Mouse (Mus musculus): ENCODE results near the gene Ttc16. TPM values are rescaled to one million over a fixed set of nuclear protein-coding genes. Genes with fewer than 3 reads are reported as not detected.

Gene Ttc16
- polyA plus RNA-seq, 1 experiment = 2.0 TPM

- no peaks in the 10 kb centered on the region for H3K4me1 ChIP-seq (ENCODE audit: control insufficient read depth, insufficient read depth, low read length)
- H3K27ac ChIP-seq (ENCODE audit: insufficient read depth, low read length) = no peak overlapping the region
- DNase-seq = no peak
- 38% methylated on average over 10 of the region's 10 CpGs for WGBS
- no peak overlapping the region for H3K4me3 ChIP-seq (replicated peaks; ENCODE audit: insufficient read depth, low read depth, low read length)
- no peaks in the 10 kb centered on the region for H3K27me3 ChIP-seq (ENCODE audit: control insufficient read depth, insufficient read depth, low read length)
- no peak for TF ChIP-seq CTCF (IDR thresholded peaks at IDR 0.05; ENCODE audit: borderline replicate concordance, insufficient read depth, low read depth, low read length)
- no peak for TF ChIP-seq POLR2A (IDR thresholded peaks at IDR 0.05; ENCODE audit: borderline replicate concordance, insufficient read depth, low read length)
Measured at GRCm38 (mm10) chr2:32751665-32752033, 23.8 kb downstream of the Ttc16 start.

DNA sequence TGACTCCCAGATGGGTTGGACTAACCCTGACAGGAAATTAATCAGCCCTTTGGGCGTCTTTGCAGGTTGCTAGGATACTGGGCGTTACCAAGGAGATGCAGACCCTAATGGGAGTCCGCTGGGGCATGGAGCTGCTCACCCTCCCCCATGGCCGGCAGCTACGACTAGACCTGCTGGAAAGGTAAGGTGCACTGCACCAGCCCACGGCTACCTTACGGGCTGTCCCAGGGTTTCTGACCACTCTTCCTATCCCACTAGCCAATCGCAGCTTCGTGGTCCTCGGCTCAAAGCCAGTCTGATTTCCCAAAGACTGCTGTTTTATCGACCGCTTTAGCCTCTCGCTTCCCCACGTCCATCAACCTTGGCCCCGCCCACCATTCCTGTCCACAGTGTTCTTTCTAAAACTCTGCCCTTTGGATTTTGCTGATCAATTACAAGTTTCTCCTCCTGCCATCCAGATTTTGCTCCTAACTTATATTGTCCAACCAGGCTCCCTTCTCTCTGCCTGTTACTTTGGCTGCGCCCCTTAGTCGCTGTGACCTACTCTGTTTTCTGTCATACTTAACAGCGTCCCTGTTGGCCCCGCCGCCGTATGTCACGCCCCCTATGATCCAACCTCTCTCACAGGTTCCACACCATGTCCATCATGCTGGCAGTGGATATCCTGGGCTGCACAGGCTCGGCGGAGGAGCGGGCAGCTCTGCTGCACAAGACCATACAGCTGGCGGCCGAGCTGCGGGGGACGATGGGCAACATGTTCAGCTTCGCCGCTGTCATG, 24.4 kb downstream of the Ttc16 start:
- no peak for DNase-seq
- Histone ChIP-seq H3K4me3 (replicated peaks; ENCODE audit: insufficient read depth, low read depth, low read length) (no peak overlapping the region), H3K27ac (ENCODE audit: insufficient read depth, low read length) (no peak overlapping the region), H3K27me3 (ENCODE audit: control insufficient read depth, insufficient read depth, low read length) (no peaks in the 10 kb centered on the region), H3K4me1 (ENCODE audit: control insufficient read depth, insufficient read depth, low read length) (no peaks in the 10 kb centered on the region)
- 35% methylated on average over 31 of the region's 31 CpGs for WGBS
- TF ChIP-seq CTCF (IDR thresholded peaks at IDR 0.05; ENCODE audit: borderline replicate concordance, insufficient read depth, low read depth, low read length) (no peak), POLR2A (IDR thresholded peaks at IDR 0.05; ENCODE audit: borderline replicate concordance, insufficient read depth, low read length) (no peak)

GRCm38 (mm10) chr2:32750199-32750598, 25.2 kb downstream of the Ttc16 start:
- TF ChIP-seq POLR2A (IDR thresholded peaks at IDR 0.05; ENCODE audit: borderline replicate concordance, insufficient read depth, low read length) = no peak
- TF ChIP-seq CTCF (IDR thresholded peaks at IDR 0.05; ENCODE audit: borderline replicate concordance, insufficient read depth, low read depth, low read length) = no peak
- no peak for DNase-seq
- Histone ChIP-seq H3K4me3 (replicated peaks; ENCODE audit: insufficient read depth, low read depth, low read length) (no peak overlapping the region), H3K27me3 (ENCODE audit: control insufficient read depth, insufficient read depth, low read length) (no peaks in the 10 kb centered on the region), H3K27ac (ENCODE audit: insufficient read depth, low read length) (no peak overlapping the region), H3K4me1 (ENCODE audit: control insufficient read depth, insufficient read depth, low read length) (no peaks in the 10 kb centered on the region)
- 72% methylated on average over 7 of the region's 7 CpGs for WGBS

- TF ChIP-seq CTCF (IDR thresholded peaks at IDR 0.05; ENCODE audit: borderline replicate concordance, insufficient read depth, low read depth, low read length) (no peak), POLR2A (IDR thresholded peaks at IDR 0.05; ENCODE audit: borderline replicate concordance, insufficient read depth, low read length) (no peak)
- Histone ChIP-seq H3K27ac (ENCODE audit: insufficient read depth, low read length) (no peak overlapping the region), H3K27me3 (ENCODE audit: control insufficient read depth, insufficient read depth, low read length) (no peaks in the 10 kb centered on the region), H3K4me1 (ENCODE audit: control insufficient read depth, insufficient read depth, low read length) (peaks cover 3% of the 10 kb centered on the region; the same call in 1 of the 2 replicates), H3K4me3 (replicated peaks; ENCODE audit: insufficient read depth, low read depth, low read length) (no peak overlapping the region)
- DNase-seq = no peak
- 73% methylated on average over 16 of the region's 16 CpGs for WGBS
Measured at GRCm38 (mm10) chr2:32749082-32749481, 26.4 kb downstream of the Ttc16 start.

- Histone ChIP-seq H3K4me3 (replicated peaks; ENCODE audit: insufficient read depth, low read depth, low read length) (no peak overlapping the region), H3K27ac (ENCODE audit: insufficient read depth, low read length) (no peak overlapping the region), H3K27me3 (ENCODE audit: control insufficient read depth, insufficient read depth, low read length) (no peaks in the 10 kb centered on the region), H3K4me1 (ENCODE audit: control insufficient read depth, insufficient read depth, low read length) (peaks cover 14% of the 10 kb centered on the region)
- TF ChIP-seq POLR2A (IDR thresholded peaks at IDR 0.05; ENCODE audit: borderline replicate concordance, insufficient read depth, low read length) = no peak
- no peak for TF ChIP-seq CTCF (IDR thresholded peaks at IDR 0.05; ENCODE audit: borderline replicate concordance, insufficient read depth, low read depth, low read length)
- no peak for DNase-seq
- 43% methylated on average over 15 of the region's 15 CpGs for WGBS
Measured at GRCm38 (mm10) chr2:32744272-32744982, 31.0 kb downstream of the Ttc16 start.

DNA sequence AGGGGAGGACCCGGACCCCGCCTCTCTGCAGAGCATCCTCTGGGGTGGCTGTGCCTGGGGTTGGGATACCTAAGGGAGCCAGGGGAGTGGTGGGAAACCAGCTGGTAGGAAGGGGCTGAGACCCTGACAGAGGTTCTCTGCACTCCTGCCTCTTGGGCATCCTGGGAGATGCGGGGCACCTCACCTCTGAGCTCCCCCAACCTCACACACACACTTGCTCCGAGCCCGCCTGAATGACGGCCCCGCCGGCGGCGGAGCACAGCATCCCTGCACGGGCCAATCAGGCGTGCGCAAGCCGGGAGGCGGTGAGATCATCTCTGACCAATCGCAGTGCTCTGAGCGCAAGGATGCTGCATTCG, 33.3 kb downstream of the Ttc16 start:
- WGBS = 6% methylated on average over 18 of the region's 18 CpGs
- TF ChIP-seq POLR2A (IDR thresholded peaks at IDR 0.05; ENCODE audit: borderline replicate concordance, insufficient read depth, low read length) (peak; percentile 84), CTCF (IDR thresholded peaks at IDR 0.05; ENCODE audit: borderline replicate concordance, insufficient read depth, low read depth, low read length) (no peak)
- H3K4me1 ChIP-seq (ENCODE audit: control insufficient read depth, insufficient read depth, low read length) = peaks cover 14% of the 10 kb centered on the region
- peak overlapping the region; percentile 22 for H3K27ac ChIP-seq (ENCODE audit: insufficient read depth, low read length)
- peak overlapping the region; percentile 87 for H3K4me3 ChIP-seq (replicated peaks; ENCODE audit: insufficient read depth, low read depth, low read length)
- no peaks in the 10 kb centered on the region for H3K27me3 ChIP-seq (ENCODE audit: control insufficient read depth, insufficient read depth, low read length)
- peak; percentile 93 to 95 for DNase-seq

DNA sequence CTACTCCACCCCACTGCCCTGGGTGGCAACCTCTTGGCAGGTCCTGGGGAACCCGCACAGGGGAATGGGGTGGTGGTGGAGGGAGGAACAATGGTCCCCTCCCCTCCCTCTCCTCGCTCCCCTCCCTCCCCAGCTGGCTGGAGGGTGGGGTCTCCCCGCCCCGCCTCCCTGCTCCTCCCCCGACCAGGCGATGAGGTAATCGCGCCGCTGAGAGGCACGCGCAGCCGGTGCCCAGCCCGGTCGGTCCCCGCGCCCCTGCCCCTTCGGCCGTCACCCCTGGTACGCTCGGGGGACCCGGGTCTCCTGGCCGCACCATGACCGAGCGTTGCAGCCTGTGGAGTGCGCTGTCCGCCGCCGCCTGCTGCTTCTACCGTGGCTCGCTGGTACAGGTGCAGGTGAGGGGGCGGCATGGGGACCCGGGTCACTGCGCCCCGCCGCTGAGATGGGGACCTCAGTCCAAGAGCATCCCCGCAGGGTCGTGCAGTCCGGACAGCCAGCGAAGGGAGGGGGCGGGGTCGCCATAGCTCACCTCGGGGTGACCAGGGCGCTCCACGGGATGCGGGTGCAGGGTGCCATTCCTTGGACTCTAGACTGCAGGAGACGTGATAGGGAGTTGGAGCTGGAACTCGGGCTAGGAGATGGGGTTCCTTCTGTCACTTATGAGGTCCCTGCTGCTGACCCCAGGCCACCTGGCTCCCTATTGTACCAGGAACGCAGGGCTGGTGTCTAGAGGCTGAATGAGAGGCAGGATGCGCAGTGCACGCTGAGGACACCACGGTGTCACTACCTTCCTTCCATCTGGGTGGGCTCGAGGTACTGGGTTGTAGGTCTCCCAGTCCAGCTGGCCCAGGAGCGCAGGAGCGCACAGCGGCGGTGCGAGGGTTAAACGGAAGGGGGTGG, 33.9 kb downstream of the Ttc16 start:
- TF ChIP-seq CTCF (IDR thresholded peaks at IDR 0.05; ENCODE audit: borderline replicate concordance, insufficient read depth, low read depth, low read length) = no peak
- TF ChIP-seq POLR2A (IDR thresholded peaks at IDR 0.05; ENCODE audit: borderline replicate concordance, insufficient read depth, low read length) = peak; percentile 73
- Histone ChIP-seq H3K4me3 (replicated peaks; ENCODE audit: insufficient read depth, low read depth, low read length) (peak overlapping the region; percentile 87), H3K27ac (ENCODE audit: insufficient read depth, low read length) (peak overlapping the region; percentile 22), H3K27me3 (ENCODE audit: control insufficient read depth, insufficient read depth, low read length) (no peaks in the 10 kb centered on the region), H3K4me1 (ENCODE audit: control insufficient read depth, insufficient read depth, low read length) (peaks cover 14% of the 10 kb centered on the region)
- 3% methylated on average over 55 of the region's 58 CpGs for WGBS
- DNase-seq = peak; percentile 80 to 83

Measured in cerebellum, adult 2 months (tissue).